Mouse (Mus musculus): ENCODE data around the gene Rsrc1. TPM values are rescaled to one million over a fixed set of nuclear protein-coding genes. Genes with fewer than 3 reads are reported as not detected.

Gene Rsrc1
- polyA plus RNA-seq, 1 experiment = 14.3 TPM

GRCm38 (mm10) chr3:67075484-67075883, 94.3 kb downstream of the Rsrc1 start:
- no peaks in the 10 kb centered on the region for H3K36me3 ChIP-seq (ENCODE audit: control insufficient read depth, insufficient read depth, low read length)
- no peaks in the 10 kb centered on the region for H3K27me3 ChIP-seq (ENCODE audit: control insufficient read depth, insufficient read depth, low read length)
- no peak for TF ChIP-seq POLR2A (IDR thresholded peaks at IDR 0.05; ENCODE audit: control insufficient read depth, low read depth, low read length)
- no peak for TF ChIP-seq CTCF (IDR thresholded peaks at IDR 0.05; ENCODE audit: control insufficient read depth, insufficient read depth, insufficient replicate concordance, low read depth, low read length)
- no peak overlapping the region for H3K27ac ChIP-seq (ENCODE audit: control insufficient read depth, insufficient read depth, low read depth, low read length)
- H3K4me1 ChIP-seq (ENCODE audit: control insufficient read depth, insufficient read depth, low read length) = no peaks in the 10 kb centered on the region
- no peak overlapping the region for H3K4me3 ChIP-seq (ENCODE audit: control insufficient read depth, low read depth, low read length)

- Histone ChIP-seq H3K36me3 (ENCODE audit: control insufficient read depth, insufficient read depth, low read length) (no peaks in the 10 kb centered on the region), H3K27ac (ENCODE audit: control insufficient read depth, insufficient read depth, low read depth, low read length) (no peak overlapping the region), H3K27me3 (ENCODE audit: control insufficient read depth, insufficient read depth, low read length) (no peaks in the 10 kb centered on the region), H3K4me1 (ENCODE audit: control insufficient read depth, insufficient read depth, low read length) (no peaks in the 10 kb centered on the region), H3K4me3 (ENCODE audit: control insufficient read depth, low read depth, low read length) (no peak overlapping the region)
- no peak for TF ChIP-seq CTCF (IDR thresholded peaks at IDR 0.05; ENCODE audit: control insufficient read depth, insufficient read depth, insufficient replicate concordance, low read depth, low read length)
- TF ChIP-seq POLR2A (IDR thresholded peaks at IDR 0.05; ENCODE audit: control insufficient read depth, low read depth, low read length) = no peak
Observed at GRCm38 (mm10) chr3:67084742-67085141, 103.6 kb downstream of the Rsrc1 start.

- Histone ChIP-seq H3K27ac (ENCODE audit: control insufficient read depth, insufficient read depth, low read depth, low read length) (no peak overlapping the region), H3K27me3 (ENCODE audit: control insufficient read depth, insufficient read depth, low read length) (no peaks in the 10 kb centered on the region), H3K4me1 (ENCODE audit: control insufficient read depth, insufficient read depth, low read length) (no peaks in the 10 kb centered on the region), H3K36me3 (ENCODE audit: control insufficient read depth, insufficient read depth, low read length) (no peaks in the 10 kb centered on the region), H3K4me3 (ENCODE audit: control insufficient read depth, low read depth, low read length) (no peak overlapping the region)
- TF ChIP-seq POLR2A (IDR thresholded peaks at IDR 0.05; ENCODE audit: control insufficient read depth, low read depth, low read length) = no peak
- no peak for TF ChIP-seq CTCF (IDR thresholded peaks at IDR 0.05; ENCODE audit: control insufficient read depth, insufficient read depth, insufficient replicate concordance, low read depth, low read length)
Observed at GRCm38 (mm10) chr3:67108428-67108827, 127.2 kb downstream of the Rsrc1 start.

GRCm38 (mm10) chr3:67116317-67116716, 135.1 kb downstream of the Rsrc1 start:
- TF ChIP-seq CTCF (IDR thresholded peaks at IDR 0.05; ENCODE audit: control insufficient read depth, insufficient read depth, insufficient replicate concordance, low read depth, low read length) (no peak), POLR2A (IDR thresholded peaks at IDR 0.05; ENCODE audit: control insufficient read depth, low read depth, low read length) (no peak)
- Histone ChIP-seq H3K36me3 (ENCODE audit: control insufficient read depth, insufficient read depth, low read length) (no peaks in the 10 kb centered on the region), H3K27ac (ENCODE audit: control insufficient read depth, insufficient read depth, low read depth, low read length) (no peak overlapping the region), H3K4me1 (ENCODE audit: control insufficient read depth, insufficient read depth, low read length) (no peaks in the 10 kb centered on the region), H3K4me3 (ENCODE audit: control insufficient read depth, low read depth, low read length) (no peak overlapping the region), H3K27me3 (ENCODE audit: control insufficient read depth, insufficient read depth, low read length) (no peaks in the 10 kb centered on the region)

GRCm38 (mm10) chr3:67132521-67132920, 151.3 kb downstream of the Rsrc1 start:
- no peaks in the 10 kb centered on the region for H3K36me3 ChIP-seq (ENCODE audit: control insufficient read depth, insufficient read depth, low read length)
- no peak overlapping the region for H3K4me3 ChIP-seq (ENCODE audit: control insufficient read depth, low read depth, low read length)
- no peaks in the 10 kb centered on the region for H3K27me3 ChIP-seq (ENCODE audit: control insufficient read depth, insufficient read depth, low read length)

GRCm38 (mm10) chr3:67135749-67136375, 154.7 kb downstream of the Rsrc1 start:
- no peak for TF ChIP-seq POLR2A (IDR thresholded peaks at IDR 0.05; ENCODE audit: control insufficient read depth, low read depth, low read length)
- H3K4me1 ChIP-seq (ENCODE audit: control insufficient read depth, insufficient read depth, low read length) = no peaks in the 10 kb centered on the region

More at GRCm38 (mm10) chr3:67132521-67132920, 151.3 kb downstream of the Rsrc1 start:
- H3K4me1 ChIP-seq (ENCODE audit: control insufficient read depth, insufficient read depth, low read length) = no peaks in the 10 kb centered on the region
- TF ChIP-seq CTCF (IDR thresholded peaks at IDR 0.05; ENCODE audit: control insufficient read depth, insufficient read depth, insufficient replicate concordance, low read depth, low read length) = no peak
- TF ChIP-seq POLR2A (IDR thresholded peaks at IDR 0.05; ENCODE audit: control insufficient read depth, low read depth, low read length) = no peak
- H3K27ac ChIP-seq (ENCODE audit: control insufficient read depth, insufficient read depth, low read depth, low read length) = no peak overlapping the region

GRCm38 (mm10) chr3:67144952-67145351, 163.8 kb downstream of the Rsrc1 start:
- Histone ChIP-seq H3K27ac (ENCODE audit: control insufficient read depth, insufficient read depth, low read depth, low read length) (no peak overlapping the region), H3K27me3 (ENCODE audit: control insufficient read depth, insufficient read depth, low read length) (no peaks in the 10 kb centered on the region), H3K36me3 (ENCODE audit: control insufficient read depth, insufficient read depth, low read length) (no peaks in the 10 kb centered on the region), H3K4me3 (ENCODE audit: control insufficient read depth, low read depth, low read length) (no peak overlapping the region), H3K4me1 (ENCODE audit: control insufficient read depth, insufficient read depth, low read length) (no peaks in the 10 kb centered on the region)
- no peak for TF ChIP-seq CTCF (IDR thresholded peaks at IDR 0.05; ENCODE audit: control insufficient read depth, insufficient read depth, insufficient replicate concordance, low read depth, low read length)
- no peak for TF ChIP-seq POLR2A (IDR thresholded peaks at IDR 0.05; ENCODE audit: control insufficient read depth, low read depth, low read length)

More at GRCm38 (mm10) chr3:67135749-67136375, 154.7 kb downstream of the Rsrc1 start:
- Histone ChIP-seq H3K4me3 (ENCODE audit: control insufficient read depth, low read depth, low read length) (no peak overlapping the region), H3K27me3 (ENCODE audit: control insufficient read depth, insufficient read depth, low read length) (no peaks in the 10 kb centered on the region), H3K36me3 (ENCODE audit: control insufficient read depth, insufficient read depth, low read length) (no peaks in the 10 kb centered on the region), H3K27ac (ENCODE audit: control insufficient read depth, insufficient read depth, low read depth, low read length) (no peak overlapping the region)

Measured in testis, adult 2 months (tissue).